Mouse (Mus musculus) CH12.LX (cell line): ENCODE data around the gene Themis.

Source experiments
- CTCF ChIP-seq, 2 experiments: IDR thresholded peaks in 1 of 2; conservative IDR thresholded peaks in 1 of 2; 2 replicates each; pipeline ENCODE4 v1.5.1; 2011 to 2012; ENCODE audit warnings: low read depth in 2 of 2, low read length in 2 of 2, improper control_type of control experiment in 1 of 2, inconsistent platforms in 1 of 2, mild to moderate bottlenecking in 1 of 2, moderate library complexity in 1 of 2
- EP300 ChIP-seq: IDR thresholded peaks from 2 replicates; pipeline ENCODE4 v1.6.1; 2011; ENCODE audit warnings: low read length, improper control_type of control experiment
- JUN ChIP-seq: IDR thresholded peaks from 2 replicates; pipeline ENCODE4 v1.6.1; 2011; ENCODE audit warnings: low read depth, mild to moderate bottlenecking, low read length, improper control_type of control experiment, moderate library complexity; ENCODE audit not compliant: insufficient read depth
- JUND ChIP-seq: conservative IDR thresholded peaks from 2 replicates; pipeline ENCODE4 v1.6.1; 2011; ENCODE audit warnings: low read depth, low read length, improper control_type of control experiment
- MAFK ChIP-seq: IDR thresholded peaks from 2 replicates; pipeline ENCODE4 v1.6.1; 2011; ENCODE audit warnings: low read length, improper control_type of control experiment; ENCODE audit not compliant: insufficient replicate concordance
- MAX ChIP-seq: IDR thresholded peaks from 2 replicates; pipeline ENCODE4 v1.6.1; 2011; ENCODE audit warnings: low read length, improper control_type of control experiment
- MEF2A ChIP-seq: IDR thresholded peaks from 2 replicates; pipeline ENCODE4 v1.6.1; 2014; ENCODE audit warnings: low read depth, mild to moderate bottlenecking, inconsistent platforms, low read length, improper control_type of control experiment, borderline replicate concordance
- MXI1 ChIP-seq: IDR thresholded peaks from 2 replicates; pipeline ENCODE4 v1.6.1; 2011; ENCODE audit warnings: mild to moderate bottlenecking, low read depth, low read length, improper control_type of control experiment
- MYC ChIP-seq: IDR thresholded peaks from 2 replicates; pipeline ENCODE4 v1.6.1; 2011; ENCODE audit warnings: low read depth, mild to moderate bottlenecking, improper control_type of control experiment, low read length
- POLR2A ChIP-seq: IDR thresholded peaks from 2 replicates; pipeline ENCODE4 v1.6.1; 2011; ENCODE audit warnings: low read depth, mild to moderate bottlenecking, improper control_type of control experiment, low read length
- USF1 ChIP-seq: IDR thresholded peaks from 2 replicates; pipeline ENCODE4 v1.6.1; 2014; ENCODE audit warnings: low read depth, mild to moderate bottlenecking, inconsistent platforms, low read length, improper control_type of control experiment
- ZC3H11A ChIP-seq: IDR thresholded peaks from 2 replicates; pipeline ENCODE4 v1.6.1; 2012; ENCODE audit warnings: low read depth, mild to moderate bottlenecking, inconsistent platforms, low read length, improper control_type of control experiment

GRCm38 (mm10) chr10:28698175-28698574 lies 30.0 kb downstream of the Themis start:
- TF ChIP-seq CTCF (conservative IDR thresholded peaks at IDR 0.05 in 1 of 2, IDR thresholded peaks at IDR 0.05 in 1 of 2; ENCODE audit: low read depth in 2 of 2, low read length in 2 of 2), result no peak
- TF ChIP-seq JUN, result no peak
- no peak for TF ChIP-seq ZC3H11A
- no peak for TF ChIP-seq POLR2A
- no peak for TF ChIP-seq JUND
- TF ChIP-seq USF1, result no peak
- TF ChIP-seq EP300, result no peak
- TF ChIP-seq MAX, result no peak
- no peak for TF ChIP-seq MYC
- TF ChIP-seq MEF2A, result no peak
- no peak for TF ChIP-seq MXI1
- TF ChIP-seq MAFK, result no peak
